ENCODE assay signal across 8 mouse cellular contexts in the genomic region with DNA sequence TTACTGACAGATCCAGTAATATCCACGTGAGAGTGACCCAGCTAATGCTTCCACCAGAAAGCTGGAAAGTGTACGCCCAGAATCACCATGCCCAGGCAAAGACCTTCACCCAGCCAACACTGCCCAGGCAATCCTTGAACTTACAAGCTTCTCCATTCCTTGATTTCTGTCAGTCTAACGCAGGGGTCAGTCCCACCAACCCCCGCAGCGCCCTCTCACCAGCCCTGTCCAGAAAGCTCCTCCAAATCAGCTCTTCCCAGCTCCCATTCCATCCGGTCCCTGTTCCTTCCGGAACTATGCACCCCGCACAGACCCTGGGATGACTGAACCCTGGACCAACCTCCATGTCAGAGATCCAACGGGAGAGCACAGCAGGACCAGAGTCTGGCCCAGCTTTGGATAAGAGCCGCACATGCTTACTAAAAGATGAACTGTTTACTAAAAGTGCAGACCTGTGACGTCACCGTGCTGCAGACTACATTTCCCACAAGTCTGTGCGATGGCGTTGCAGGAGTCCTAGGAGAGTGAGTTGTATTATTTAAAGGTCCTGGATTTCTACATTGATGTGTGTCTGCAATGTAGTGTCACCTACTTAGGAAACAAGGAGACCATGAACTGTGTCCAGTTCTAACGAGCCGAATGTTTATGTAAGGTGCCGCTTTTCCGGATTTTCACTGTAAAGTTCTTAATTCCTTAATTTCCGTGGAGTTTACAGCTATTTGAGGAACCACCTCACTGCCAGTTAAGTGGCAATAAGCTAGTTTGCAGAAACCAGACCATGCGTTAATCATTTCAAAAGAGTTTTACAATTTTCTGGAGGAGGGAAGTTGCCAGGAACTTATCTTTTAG. TPM values are rescaled to one million over a fixed set of nuclear protein-coding genes. Genes with fewer than 3 reads are reported as not detected.
DNase-seq lines count a peak whose midpoint lies in the region; ATAC-seq and TF ChIP-seq lines count a peak whose summit lies in the region.

Zfp874a (minus strand) TSS at position 453 of the 849 bp plus-strand sequence.

- TF ChIP-seq CTCF in gastrocnemius, adult 2 months (IDR thresholded peaks at IDR 0.05), result no peak
- TF ChIP-seq CTCF in hindbrain, postnatal 0 days (IDR thresholded peaks at IDR 0.05; ENCODE audit: low read depth), result no peak
- TF ChIP-seq CTCF in left cerebral cortex, adult 2 months (IDR thresholded peaks at IDR 0.05), result no peak

- no peaks in the 10 kb centered on the region for H3K4me1 ChIP-seq in hindbrain, postnatal 0 days (ENCODE audit: insufficient read depth, low read length)

- intact Hi-C loops in gastrocnemius, adult 2 months (cut with DNase I), result no loop called here
- intact Hi-C loops in left cerebral cortex, adult 2 months (cut with DNase I), result loop anchor here (1.0 to 10.0 kb wide), 3 partner anchors 33 to 233 kb away; partner anchors contain the start of genes Zfp457, Zfp738 and Zfp874b

- peak within 1 kb of the TSS; percentile 51 for H3K9ac ChIP-seq in hindbrain, postnatal 0 days (replicated peaks; ENCODE audit: low read length)

- peak within 1 kb of the TSS; percentile 72 for H3K4me3 ChIP-seq in gastrocnemius, adult 2 months
- peak within 1 kb of the TSS; percentile 55 for H3K4me3 ChIP-seq in hindbrain, postnatal 0 days (ENCODE audit: low read length)
- peak within 1 kb of the TSS; percentile 64 for H3K4me3 ChIP-seq in left cerebral cortex, adult 2 months

- H3K27ac ChIP-seq in gastrocnemius, adult 2 months, result peak within 1 kb of the TSS; percentile 88
- peak within 1 kb of the TSS; percentile 20; the same call in 1 of the 2 replicates for H3K27ac ChIP-seq in hindbrain, postnatal 0 days
- peak within 1 kb of the TSS; percentile 83 for H3K27ac ChIP-seq in left cerebral cortex, adult 2 months

- H3K27me3 ChIP-seq in hindbrain, postnatal 0 days (ENCODE audit: insufficient read depth, low read length), result no peaks in the 10 kb centered on the region

- no peaks in the 10 kb centered on the region for H3K9me3 ChIP-seq in hindbrain, postnatal 0 days (ENCODE audit: low read length)

- ATAC-seq in common myeloid progenitor, adult 5-6 weeks (replicated peaks; ENCODE audit: low read depth, poor library complexity, severe bottlenecking), result peak; percentile 99
- ATAC-seq in hindbrain, postnatal 0 days, result peak; percentile 97
- ATAC-seq in megakaryocyte, adult 5-6 weeks (ENCODE audit: poor library complexity, severe bottlenecking), result peak; percentile 98

- peak; percentile 85 for DNase-seq in ZHBTc4 (ENCODE audit: low read depth, low spot score)
- DNase-seq in gastrocnemius, adult 2 months, result peak; percentile 92
- peak; percentile 93 for DNase-seq in hindbrain, postnatal 0 days (ENCODE audit: low spot score)
- peak; percentile 86 to 87 for DNase-seq in left cerebral cortex, adult 2 months (ENCODE audit: extremely low spot score in 1 of 2, low spot score in 2 of 2)
- DNase-seq in right cerebral cortex, adult 2 months (ENCODE audit: low spot score in 2 of 2), result peak; percentile 91 to 98
- DNase-seq in urinary bladder, postnatal 14 days (ENCODE audit: low spot score), result peak; percentile 91

- peak within 1 kb of the TSS; percentile 73 for H3K4me2 ChIP-seq in hindbrain, postnatal 0 days (ENCODE audit: low read depth, low read length)

- under 1% methylated on average over 20 of the region's 20 CpGs for WGBS in hindbrain, postnatal 0 days

- H3K36me3 ChIP-seq in hindbrain, postnatal 0 days (ENCODE audit: insufficient read depth, low read length), result peaks cover 7% of the 10 kb centered on the region; the same call in 1 of the 2 replicates

RNA-seq across cellular contexts. Expression of gene Zfp874a, which starts in this region (rescaled TPM):
- 13.8 and 14.0 TPM in 2 replicates for total RNA-seq in common myeloid progenitor, adult 5-6 weeks (2017)
- total RNA-seq in gastrocnemius, adult 2 months (2021), result 1 to 10 TPM; 6.5 to 8.3 TPM
- total RNA-seq in hindbrain, postnatal 0 days (2014; rRNA removed), result 4.0 and 12.6 TPM in 2 replicates
- polyA plus RNA-seq in hindbrain, postnatal 0 days (2015; fragmentation: Nextera tagmentation; extraction: Ambion mirVana), result 3.5 and 3.9 TPM in 2 replicates
- total RNA-seq in left cerebral cortex, adult 2 months (2021), result 10 to 100 TPM; 11.7 to 12.4 TPM
- total RNA-seq in megakaryocyte, adult 5-6 weeks (2015), result 4.1 and 6.9 TPM in 2 replicates
- total RNA-seq in megakaryocyte, adult 5-6 weeks (2017), result 8.6 and 9.2 TPM in 2 replicates

Comparison
In these comparisons a context has a peak if more than half of its experiments do, and no peak if none do; other contexts are left out.
1. Peak in every context shown above with its lines: DNase-seq, ATAC-seq, H3K4me3 ChIP-seq and H3K27ac ChIP-seq.
2. H3K27ac ChIP-seq: peak in every context shown above with its lines; median percentile 88 in gastrocnemius, adult 2 months; 83 in left cerebral cortex, adult 2 months; 20 in hindbrain, postnatal 0 days.